Mouse (Mus musculus) lung, postnatal 0 days (tissue): ENCODE data around the gene Zp1. TPM values are rescaled to one million over a fixed set of nuclear protein-coding genes. Genes with fewer than 3 reads are reported as not detected.

Experiments
- ATAC-seq: fragments of 200-750 bp; cut with Nextera tagmentation; 2 replicates; pipeline ENCODE4 v1.8.0; 2017; ENCODE audit warnings: moderate library complexity
- DNase-seq: peaks from one replicate; pipeline ENCODE4 v3.0.0-alpha.2; 2016; ENCODE audit warnings: low spot score
- H3K27ac ChIP-seq: fragments of 300-500 bp; sonication (generic); 2 replicates; pipeline ENCODE4 v1.5.1; 2014; ENCODE audit warnings: antibody characterized with exemption, mild to moderate bottlenecking, low read length, mixed read lengths
- H3K27me3 ChIP-seq: fragments of 300-500 bp; sonication (generic); replicated peaks from 2 replicates; pipeline ENCODE4 v1.6.1; 2014; ENCODE audit warnings: low read length, mixed read lengths; ENCODE audit not compliant: insufficient read depth
- H3K36me3 ChIP-seq: fragments of 300-500 bp; sonication (generic); 2 replicates; pipeline ENCODE4 v1.6.1; 2014; ENCODE audit warnings: low read length, mixed read lengths; ENCODE audit not compliant: insufficient read depth
- H3K4me1 ChIP-seq: fragments of 300-500 bp; sonication (generic); 2 replicates; pipeline ENCODE4 v1.6.1; 2014; ENCODE audit warnings: antibody characterized with exemption, low read depth, low read length, mixed read lengths; ENCODE audit not compliant: insufficient read depth
- H3K4me2 ChIP-seq: fragments of 300-500 bp; sonication (generic); replicated peaks from 2 replicates; pipeline ENCODE4 v1.6.1; 2014; ENCODE audit warnings: low read depth, mild to moderate bottlenecking, low read length, moderate library complexity, mixed read lengths
- H3K4me3 ChIP-seq: fragments of 300-500 bp; sonication (generic); 2 replicates; pipeline ENCODE4 v1.5.1; 2014; ENCODE audit warnings: low read depth, low read length
- H3K9ac ChIP-seq: fragments of 300-500 bp; sonication (generic); replicated peaks from 2 replicates; pipeline ENCODE4 v1.6.1; 2014; ENCODE audit warnings: low read depth, mild to moderate bottlenecking
- H3K9me3 ChIP-seq: fragments of 300-500 bp; sonication (generic); 2 replicates; pipeline ENCODE4 v1.6.1; 2016; ENCODE audit warnings: low read length, mixed read lengths
- CTCF ChIP-seq: IDR thresholded peaks from 2 replicates; pipeline ENCODE4 v1.5.1; 2016; ENCODE audit warnings: antibody characterized with exemption, mild to moderate bottlenecking
- EP300 ChIP-seq: IDR thresholded peaks from 2 replicates; pipeline ENCODE4 v1.6.1; 2016; ENCODE audit warnings: antibody characterized with exemption, mild to moderate bottlenecking, control low read depth
- WGBS: fragments of 180-500 bp; shearing (Covaris S2); extraction: QIAGEN DNeasy Blood & Tissue Kit; methylation state at CpG from one replicate; pipeline ENCODE4 v1.1.7; 2014; 5-methylcytosine and 5-hydroxymethylcytosine counted together
- polyA plus RNA-seq: library from polyadenylated mRNA; unstranded; fragments of >200 nt; fragmentation: Nextera tagmentation; extraction: Ambion mirVana; gene quantifications from 2 replicates; pipeline ENCODE4 v1.2.1, GENCODE M21; 2015

Gene Zp1
- polyA plus RNA-seq, 1 experiment from 2014 or later: not detected

GRCm38 (mm10) chr19:10869241-10869885 is 51.1 kb downstream of the Zp1 start:
- peaks cover 28% of the 10 kb centered on the region for H3K36me3 ChIP-seq
- peaks cover 4% of the 10 kb centered on the region; the same call in 1 of the 2 replicates for H3K4me1 ChIP-seq
- no peaks in the 10 kb centered on the region for H3K27me3 ChIP-seq
- WGBS: 2% methylated on average over 42 of the region's 43 CpGs
- peak; percentile 85 for DNase-seq
- peak; percentile 94 for ATAC-seq
- H3K9ac ChIP-seq: peak overlapping the region; percentile 29
- TF ChIP-seq CTCF (peak; percentile 26), EP300 (no peak)
- H3K9me3 ChIP-seq: no peaks in the 10 kb centered on the region
- H3K4me3 ChIP-seq: peak overlapping the region; percentile 50
- H3K27ac ChIP-seq: no peak overlapping the region
- H3K4me2 ChIP-seq: peak overlapping the region; percentile 82

GRCm38 (mm10) chr19:10868623-10869141 is 51.8 kb downstream of the Zp1 start:
- Histone ChIP-seq H3K9ac (no peak overlapping the region), H3K27ac (no peak overlapping the region), H3K4me1 (peaks cover 4% of the 10 kb centered on the region; the same call in 1 of the 2 replicates), H3K4me3 (peak overlapping the region; percentile 50), H3K4me2 (peak overlapping the region; percentile 82), H3K36me3 (peaks cover 23% of the 10 kb centered on the region), H3K27me3 (no peaks in the 10 kb centered on the region), H3K9me3 (no peaks in the 10 kb centered on the region)
- DNase-seq: no peak
- TF ChIP-seq EP300 (no peak), CTCF (no peak)
- no peak for ATAC-seq
- WGBS: 1% methylated on average over 17 of the region's 17 CpGs

DNA sequence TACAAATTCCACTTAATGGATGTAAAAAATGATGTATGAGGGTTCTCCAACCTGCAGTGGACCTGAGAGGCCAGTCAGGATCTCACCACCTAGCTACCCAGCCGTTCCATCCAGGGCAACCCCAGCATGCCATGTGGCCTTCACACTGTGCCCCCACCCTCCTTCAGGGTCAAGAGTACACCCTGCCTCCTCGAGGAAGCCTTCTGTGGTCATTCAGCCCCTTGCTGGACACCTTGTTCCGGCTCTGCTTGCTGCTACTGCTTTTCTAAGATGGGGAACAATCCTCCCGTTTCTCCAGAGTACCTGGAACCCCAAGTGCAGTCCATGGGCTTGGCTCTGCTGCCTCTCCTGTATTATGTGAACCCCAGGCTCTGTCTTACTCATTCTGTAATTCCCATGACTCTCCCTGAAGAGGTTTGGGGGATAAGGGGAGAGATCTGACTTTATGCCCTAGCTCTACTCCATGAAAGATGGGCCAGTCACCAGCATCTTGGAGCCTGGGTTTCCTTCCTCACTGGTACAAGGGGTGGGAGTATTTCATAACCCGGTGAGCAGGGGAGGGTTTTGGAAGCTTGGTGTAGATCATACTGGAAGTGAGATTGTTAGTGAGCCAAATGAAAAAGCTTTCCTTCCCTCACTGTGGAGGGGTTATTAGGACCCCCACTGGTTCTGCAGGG is 52.3 kb downstream of the Zp1 start:
- TF ChIP-seq EP300: no peak

DNA sequence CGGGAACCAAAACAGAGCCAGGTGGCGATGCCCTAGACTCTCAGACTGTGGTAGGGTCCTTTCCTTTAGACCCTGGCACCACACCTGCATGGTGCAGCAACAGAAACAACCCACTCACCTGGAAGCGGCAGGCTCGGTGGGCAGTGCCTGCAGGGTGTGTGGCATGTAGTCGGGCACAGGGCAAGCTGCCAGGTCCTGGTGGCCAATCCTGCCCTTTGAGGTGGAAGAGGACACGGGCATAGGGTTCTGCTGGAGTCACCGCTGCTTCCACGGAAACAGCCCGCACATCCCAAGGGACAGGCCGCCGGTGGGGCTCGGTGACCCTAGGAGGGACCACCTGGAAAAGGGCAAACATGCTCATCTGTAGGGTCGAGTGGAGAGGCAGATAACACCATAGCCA is 54.1 kb downstream of the Zp1 start:
- Histone ChIP-seq H3K4me1 (peaks cover 4% of the 10 kb centered on the region; the same call in 1 of the 2 replicates), H3K36me3 (peaks cover under 1% of the 10 kb centered on the region; the same call in 1 of the 2 replicates), H3K4me2 (no peak overlapping the region), H3K27me3 (no peaks in the 10 kb centered on the region), H3K4me3 (no peak overlapping the region), H3K9me3 (no peaks in the 10 kb centered on the region), H3K9ac (no peak overlapping the region), H3K27ac (no peak overlapping the region)
- ATAC-seq: no peak
- no peak for TF ChIP-seq EP300
- no peak for TF ChIP-seq CTCF
- 89% methylated on average over 13 of the region's 13 CpGs for WGBS
- no peak for DNase-seq

More for the DNA sequence above, 52.3 kb downstream of the Zp1 start:
- Histone ChIP-seq H3K36me3 (peaks cover 17% of the 10 kb centered on the region), H3K9me3 (no peaks in the 10 kb centered on the region), H3K9ac (no peak overlapping the region), H3K4me1 (peaks cover 4% of the 10 kb centered on the region; the same call in 1 of the 2 replicates), H3K27ac (no peak overlapping the region), H3K4me2 (peak overlapping the region; percentile 82), H3K27me3 (no peaks in the 10 kb centered on the region), H3K4me3 (peak overlapping the region; percentile 50; the same call in 1 of the 2 replicates)
- ATAC-seq (no peak), DNase-seq (no peak)
- 20% methylated on average over 5 of the region's 5 CpGs for WGBS

Other genes with a start within 250 kb of the Zp1 start
- gene Pga5, start 242.6 kb downstream of the Zp1 start, polyA plus RNA-seq: not detected in 2 replicates
- 23.4 and 25.2 TPM in 2 replicates for gene Vps37c, start 231.9 kb downstream of the Zp1 start, polyA plus RNA-seq
- 0.48 and 0.68 TPM in 2 replicates for gene Cd5, start 181.6 kb downstream of the Zp1 start, polyA plus RNA-seq
- not detected in 2 replicates for gene Cd6, start 90.6 kb downstream of the Zp1 start, polyA plus RNA-seq
- gene Slc15a3, start 80.9 kb downstream of the Zp1 start, polyA plus RNA-seq: 3.0 and 3.7 TPM in 2 replicates
- 15.1 and 18.9 TPM in 2 replicates for gene Tmem132a, start 50.7 kb downstream of the Zp1 start, polyA plus RNA-seq
- gene Tmem109, start 38.6 kb downstream of the Zp1 start, polyA plus RNA-seq: 143 and 155 TPM in 2 replicates
- 18.8 and 22.4 TPM in 2 replicates for gene Prpf19, start 25.4 kb downstream of the Zp1 start, polyA plus RNA-seq
- 0.36 and 0.45 TPM in 2 replicates for gene Ptgdr2, start 16.5 kb upstream of the Zp1 start, polyA plus RNA-seq
- 13.5 and 14.7 TPM in 2 replicates for gene Ccdc86, start 28.6 kb upstream of the Zp1 start, polyA plus RNA-seq
- not detected in 2 replicates for gene Ms4a10, start 54.0 kb upstream of the Zp1 start, polyA plus RNA-seq
- 0.15 and 0.37 TPM in 2 replicates for gene Ms4a15, start 72.6 kb upstream of the Zp1 start, polyA plus RNA-seq
- gene Ms4a18, start 97.4 kb upstream of the Zp1 start, polyA plus RNA-seq: not detected in 2 replicates
- 3.3 and 4.5 TPM in 2 replicates for gene Ms4a8a, start 160.5 kb upstream of the Zp1 start, polyA plus RNA-seq
- not detected in 2 replicates for gene 1700017D01Rik, start 210.2 kb upstream of the Zp1 start, polyA plus RNA-seq
- gene 1700025F22Rik, start 244.7 kb upstream of the Zp1 start, polyA plus RNA-seq: not detected in 2 replicates